8 mouse cellular contexts compared by ENCODE assay signal in the genomic region with DNA sequence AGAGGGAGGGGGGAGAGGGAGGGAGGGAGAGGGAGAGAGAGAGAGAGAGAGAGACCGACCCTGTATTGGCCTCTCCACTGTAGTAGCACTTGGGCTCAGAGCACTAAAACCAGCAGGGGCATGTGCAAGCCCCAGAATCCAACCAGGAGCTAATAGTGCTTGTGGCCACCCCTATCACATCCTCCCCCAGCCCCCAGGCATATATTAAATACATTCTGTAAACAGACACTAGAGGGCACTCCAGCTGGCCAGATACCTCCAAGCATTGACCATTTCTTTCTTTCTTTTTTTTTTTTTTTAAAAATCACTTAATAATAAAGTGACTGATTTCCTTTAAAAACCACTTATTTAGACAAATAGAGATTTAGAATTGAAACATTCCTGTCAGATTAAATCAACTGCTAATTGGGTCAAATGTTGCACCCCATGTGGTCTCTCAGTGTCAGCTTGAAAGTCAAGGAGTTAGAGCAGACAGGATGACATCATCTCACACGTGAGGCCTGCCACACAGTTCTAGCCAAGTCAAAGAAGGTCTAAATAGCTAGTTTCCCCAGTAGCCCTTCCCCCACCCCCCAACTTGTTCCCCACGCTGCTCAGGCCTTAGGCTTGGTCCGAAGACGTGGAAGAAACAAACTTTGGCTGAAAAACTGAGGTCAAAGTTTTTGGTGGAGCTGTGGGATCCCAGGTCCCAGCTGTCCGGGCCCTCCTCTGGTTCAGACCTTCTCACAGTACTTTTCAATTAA.
DNase-seq lines count a peak whose midpoint lies in the region; ATAC-seq lines count a peak whose summit lies in the region.

No protein-coding gene starts in this region.

- WGBS in kidney, embryonic 14.5 days, result 34% methylated on average over 6 of the region's 6 CpGs

- no peak overlapping the region for H3K9ac ChIP-seq in kidney, embryonic 14.5 days (ENCODE audit: low read depth, low read length)

- H3K36me3 ChIP-seq in kidney, embryonic 14.5 days (ENCODE audit: control insufficient read depth, insufficient read depth, low read length), result no peaks in the 10 kb centered on the region

- intact Hi-C loops in left cerebral cortex, postnatal 10 days (cut with DNase I), result no loop called here

- DNase-seq in urinary bladder, postnatal 14 days (ENCODE audit: low spot score), result peak; percentile 18
- no peak for DNase-seq in urinary bladder, postnatal 4 days (ENCODE audit: low spot score in 2 of 2)
- DNase-seq in embryo, embryonic 9.5 days (ENCODE audit: extremely low spot score), result peak; percentile 69
- no peak for DNase-seq in thymus, postnatal 36 days
- no peak for DNase-seq in urinary bladder, adult 18-20 months (ENCODE audit: low spot score in 2 of 2)
- no peak for DNase-seq in left cerebral cortex, postnatal 10 days (ENCODE audit: extremely low spot score in 1 of 2, low spot score in 2 of 2)

- H3K9me3 ChIP-seq in kidney, embryonic 14.5 days (ENCODE audit: control insufficient read depth, low read length), result no peaks in the 10 kb centered on the region

- peak; percentile 72; the same call in 1 of the 2 replicates for ATAC-seq in kidney, embryonic 14.5 days (ENCODE audit: low FRiP score, low TSS enrichment)
- 0 out of 2 replicates have a peak, but pooled peaks have one; percentile 63 for ATAC-seq in megakaryocyte-erythroid progenitor cell, adult 5-6 weeks (replicated peaks; ENCODE audit: low FRiP score, low TSS enrichment, poor library complexity, severe bottlenecking)

- no peak overlapping the region for H3K27ac ChIP-seq in kidney, embryonic 14.5 days (ENCODE audit: low read depth, low read length)

- peaks cover 8% of the 10 kb centered on the region; the same call in 1 of the 2 replicates for H3K4me1 ChIP-seq in kidney, embryonic 14.5 days (ENCODE audit: control insufficient read depth, insufficient read depth, low read length)

- peaks cover 2% of the 10 kb centered on the region; the same call in 1 of the 2 replicates for H3K27me3 ChIP-seq in kidney, embryonic 14.5 days (ENCODE audit: control insufficient read depth, insufficient read depth, low read length)

- H3K4me3 ChIP-seq in kidney, embryonic 14.5 days (ENCODE audit: low read length), result no peak overlapping the region

- H3K4me2 ChIP-seq in kidney, embryonic 14.5 days (replicated peaks; ENCODE audit: low read depth, low read length), result no peak overlapping the region

Comparison
In these comparisons a context has a peak if more than half of its experiments do, and no peak if none do; other contexts are left out.
1. DNase-seq: peak in urinary bladder, postnatal 14 days (single experiment) and embryo, embryonic 9.5 days (single experiment); none in urinary bladder, postnatal 4 days (0 of 2), thymus, postnatal 36 days (0 of 2), urinary bladder, adult 18-20 months (0 of 2) and left cerebral cortex, postnatal 10 days (0 of 2).